Mouse (Mus musculus): ENCODE results near the gene Ces1h.
"Not testable (repeated sequence)": the region's sequence is repeated elsewhere in the genome, so short reads cannot be mapped to it uniquely, and the experiment has no call there.

The Ces1h gene

DNA sequence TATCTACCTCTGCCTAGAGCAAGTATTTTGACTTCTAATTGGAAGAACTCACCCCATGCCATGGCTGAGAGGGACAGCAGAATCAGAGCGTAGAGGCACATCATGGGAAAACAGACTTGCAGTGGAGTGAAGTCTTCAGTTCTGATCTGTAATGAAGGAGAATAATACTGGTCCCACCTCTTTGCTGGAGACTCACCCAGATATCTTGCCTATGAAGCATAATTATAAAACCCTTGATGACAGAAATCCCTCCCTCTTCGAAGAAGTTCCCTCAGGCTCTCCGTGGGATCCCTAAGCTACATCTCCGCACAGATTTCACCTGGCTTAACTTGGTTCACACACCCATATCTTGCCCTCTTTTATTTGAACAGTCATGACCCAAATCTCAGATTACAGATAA, at the start of gene Ces1h:
Ces1h (minus strand) TSS at position 101 of the 400 bp plus-strand sequence.
- no peak for DNase-seq (ENCODE audit: low read depth, low spot score)

- no peak for DNase-seq (ENCODE audit: low read depth, low spot score)
These were observed 47.7 kb upstream of the Ces1h start for GRCm38 (mm10) chr8:93427195-93427594.

- no peak for DNase-seq (ENCODE audit: low read depth, low spot score)
These were observed 35.9 kb upstream of the Ces1h start for GRCm38 (mm10) chr8:93415387-93415786.

- no peak for DNase-seq (ENCODE audit: low read depth, low spot score)
These were observed 29.3 kb upstream of the Ces1h start for GRCm38 (mm10) chr8:93408830-93409229.

GRCm38 (mm10) chr8:93399698-93400097, 20.2 kb upstream of the Ces1h start:
- no peak for DNase-seq (ENCODE audit: low read depth, low spot score)

GRCm38 (mm10) chr8:93398044-93398443, 18.5 kb upstream of the Ces1h start:
- DNase-seq (ENCODE audit: low read depth, low spot score): peak; percentile 21

DNA sequence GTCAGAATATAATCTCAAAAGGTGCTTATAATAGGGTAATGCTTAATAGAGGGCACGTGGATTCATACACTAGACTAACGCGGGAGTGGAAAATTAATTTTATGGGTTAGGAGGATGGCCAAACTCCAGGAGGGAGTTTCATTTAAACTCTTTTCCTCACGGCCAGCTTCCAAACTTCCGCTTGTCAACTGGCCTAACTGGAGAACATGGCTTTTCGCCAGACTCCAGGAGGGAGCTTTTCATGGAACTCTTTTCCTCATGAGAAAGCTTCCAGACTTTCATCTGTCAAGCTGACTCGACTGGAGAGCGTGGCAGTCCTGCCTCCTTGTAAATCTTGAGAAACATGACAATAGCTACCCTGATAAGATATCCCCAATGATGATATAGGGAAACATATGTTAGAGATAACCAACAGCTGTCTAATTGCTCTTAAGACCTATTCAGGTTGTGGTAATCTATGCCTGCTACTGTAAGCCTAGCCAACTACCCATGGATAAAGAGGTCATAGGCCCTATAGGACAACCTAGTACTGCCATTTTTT, 14.6 kb upstream of the Ces1h start:
- DNase-seq (ENCODE audit: low read depth, low spot score): not testable (repeated sequence)

- DNase-seq (ENCODE audit: low read depth, low spot score): no peak
These were observed 10.0 kb downstream of the Ces1h start for GRCm38 (mm10) chr8:93369481-93369880.

GRCm38 (mm10) chr8:93360113-93360512, 19.4 kb downstream of the Ces1h start:
- no peak for DNase-seq (ENCODE audit: low read depth, low spot score)

GRCm38 (mm10) chr8:93339531-93339930, 40.0 kb downstream of the Ces1h start:
- DNase-seq (ENCODE audit: low read depth, low spot score): no peak

GRCm38 (mm10) chr8:93337207-93337606, 42.3 kb downstream of the Ces1h start, which contains the start of gene Ces1g:
TSS of gene Ces1g (minus strand) at chr8:93337308.
- DNase-seq (ENCODE audit: low read depth, low spot score): no peak

DNA sequence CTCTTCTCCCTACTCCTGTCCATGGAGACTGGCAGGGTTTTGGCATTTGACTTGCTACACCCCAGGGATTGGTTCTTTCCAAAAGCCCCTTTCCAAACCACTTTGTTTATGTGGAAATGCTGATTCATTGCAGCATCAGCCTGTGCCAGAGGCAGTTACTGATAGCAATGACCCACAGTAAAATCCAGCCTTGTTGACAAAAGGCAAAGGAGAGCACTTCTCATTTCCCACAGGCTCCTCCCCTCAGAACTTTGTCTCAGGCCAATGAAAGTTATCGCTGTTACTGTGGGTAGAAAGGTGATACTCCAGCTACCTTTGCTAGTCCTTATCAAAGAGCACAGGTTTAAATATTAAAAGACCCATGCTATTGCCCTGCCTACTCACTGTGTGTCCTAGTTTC, 46.8 kb downstream of the Ces1h start:
- no peak for DNase-seq (ENCODE audit: low read depth, low spot score)

- no peak for DNase-seq (ENCODE audit: low read depth, low spot score)
These were observed 48.4 kb downstream of the Ces1h start for GRCm38 (mm10) chr8:93331151-93331550.

- DNase-seq (ENCODE audit: low read depth, low spot score): no peak
These were observed 54.4 kb downstream of the Ces1h start for GRCm38 (mm10) chr8:93325123-93325522.

DNA sequence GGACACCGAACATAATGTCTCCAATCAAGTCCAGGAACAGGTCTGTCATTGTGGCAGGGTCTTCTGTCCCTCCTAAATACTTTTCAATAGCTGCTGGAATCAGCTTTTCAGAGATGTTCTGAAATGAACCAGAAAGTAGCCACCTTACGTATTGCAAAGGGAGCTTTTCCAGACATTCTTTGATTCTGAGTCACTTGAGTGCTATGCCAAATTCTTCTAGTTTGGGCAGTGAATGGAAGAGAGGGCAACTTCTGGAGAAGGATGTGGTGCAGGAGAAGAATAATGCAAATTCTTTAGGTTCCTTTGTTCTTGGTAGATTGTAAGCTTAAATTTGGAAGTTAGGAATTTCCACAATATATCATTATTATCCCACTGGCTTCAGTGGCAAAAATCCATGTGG, 62.5 kb downstream of the Ces1h start:
- peak; percentile 10 for DNase-seq (ENCODE audit: low read depth, low spot score)

- DNase-seq (ENCODE audit: low read depth, low spot score): peak; percentile 40
These were observed 64.0 kb downstream of the Ces1h start for GRCm38 (mm10) chr8:93315557-93315956.
